Mouse (Mus musculus) C2C12 (cell line): ENCODE results near the gene Nsun2. TPM values are rescaled to one million over a fixed set of nuclear protein-coding genes. Genes with fewer than 3 reads are reported as not detected.

Experiments
- H3K27me3 ChIP-seq: one replicate; pipeline ENCODE4 v1.6.1; 2011; ENCODE audit not compliant: control insufficient read depth, insufficient read depth, insufficient read length
- H3K36me3 ChIP-seq: one replicate; pipeline ENCODE4 v1.6.1; 2011; ENCODE audit not compliant: control insufficient read depth, insufficient read depth
- H3K4me3 ChIP-seq: one replicate; pipeline ENCODE4 v1.5.1; 2011; ENCODE audit warnings: mild to moderate bottlenecking, control low read depth; ENCODE audit not compliant: poor library complexity, insufficient read depth, severe bottlenecking
- H3K79me2 ChIP-seq: one replicate; pipeline ENCODE4 v1.6.1; 2011; ENCODE audit not compliant: control insufficient read depth, insufficient read depth
- H3K79me3 ChIP-seq: one replicate; pipeline ENCODE4 v1.6.1; 2011; ENCODE audit warnings: low read depth, control low read depth
- H3ac ChIP-seq: one replicate; pipeline ENCODE3; 2011; ENCODE audit warnings: low read depth; ENCODE audit not compliant: control insufficient read depth, insufficient read length
- CEBPB ChIP-seq: IDR thresholded peaks from one replicate; pipeline ENCODE4 v1.6.1; 2011; ENCODE audit warnings: low read depth, mild to moderate bottlenecking, control low read depth, moderate library complexity
- CTCF ChIP-seq: IDR thresholded peaks from one replicate; pipeline ENCODE4 v1.5.1; 2011; ENCODE audit not compliant: control insufficient read depth, insufficient read depth, insufficient read length
- FOSL1 ChIP-seq: IDR thresholded peaks from one replicate; pipeline ENCODE4 v1.8.0; 2011; ENCODE audit warnings: mild to moderate bottlenecking, low read length; ENCODE audit not compliant: poor library complexity, insufficient read depth, severe bottlenecking
- MAX ChIP-seq: IDR thresholded peaks from one replicate; pipeline ENCODE4 v1.6.1; 2011; ENCODE audit warnings: mild to moderate bottlenecking, control low read depth
- MYOD1 ChIP-seq: IDR thresholded peaks from one replicate; pipeline ENCODE4 v1.6.1; 2011; ENCODE audit warnings: low read depth; ENCODE audit not compliant: control insufficient read depth, insufficient read length
- MYOG ChIP-seq: IDR thresholded peaks from one replicate; pipeline ENCODE4 v1.6.1; 2011; ENCODE audit not compliant: control insufficient read depth, insufficient read length; ENCODE audit errors: extremely low read depth
- USF1 ChIP-seq: IDR thresholded peaks from one replicate; pipeline ENCODE4 v1.6.1; 2011; ENCODE audit warnings: low read depth, mild to moderate bottlenecking, control low read depth, moderate library complexity
- polyA plus RNA-seq: library from polyadenylated mRNA; unstranded; fragments of >200 nt; fragmentation: generic; extraction: Trizol; gene quantifications from one replicate; pipeline ENCODE4 v1.2.1, GENCODE M21; 2012; ENCODE audit warnings: missing spikeins

Gene Nsun2
- polyA plus RNA-seq, 1 experiment, result 93.7 TPM

DNA sequence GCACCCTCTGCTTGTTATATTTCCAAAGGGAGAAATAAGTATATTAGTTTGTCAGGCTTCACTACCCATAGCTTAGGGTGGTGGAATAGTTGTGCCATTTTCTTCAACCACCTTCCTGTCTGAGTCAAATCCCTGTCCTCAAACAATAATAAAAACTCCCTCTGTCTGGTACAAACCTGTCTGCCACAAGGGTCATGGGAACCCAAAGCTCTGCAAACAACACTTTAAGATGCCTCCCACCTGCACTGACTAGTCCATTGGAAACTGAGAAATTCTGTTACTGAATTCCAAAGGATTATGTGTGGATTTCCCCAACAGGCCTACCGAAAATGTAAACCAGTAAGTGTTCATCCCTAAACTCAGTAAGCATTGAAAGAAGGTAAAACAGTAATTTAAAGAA is 71.1 kb downstream of the Nsun2 start:
- Histone ChIP-seq H3K36me3 (no peaks in the 10 kb centered on the region), H3K4me3 (no peak overlapping the region), H3ac (no peak overlapping the region), H3K27me3 (no peaks in the 10 kb centered on the region), H3K79me3 (no peaks in the 10 kb centered on the region), H3K79me2 (no peaks in the 10 kb centered on the region)
- TF ChIP-seq CEBPB (no peak), MYOG (no peak), CTCF (no peak)

DNA sequence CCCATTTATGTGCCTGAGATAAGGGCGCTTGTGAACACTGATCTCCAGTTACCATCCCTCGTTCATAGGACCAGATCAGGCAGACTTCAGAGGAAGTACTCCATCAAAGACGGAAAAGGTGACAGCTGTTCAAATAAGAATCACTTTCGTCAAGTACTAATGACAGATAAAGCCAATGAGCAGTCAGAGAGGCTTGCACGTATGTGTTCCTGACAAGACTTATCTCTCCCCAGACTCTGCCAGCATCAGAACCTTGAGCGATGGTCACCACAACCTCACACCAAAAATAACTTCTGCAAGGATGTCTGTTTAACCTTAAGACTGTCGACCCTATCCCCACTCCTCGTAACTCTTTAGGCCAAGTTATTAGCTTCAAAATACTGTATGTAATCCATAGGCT is 75.2 kb downstream of the Nsun2 start:
- no peak for TF ChIP-seq CEBPB
- TF ChIP-seq MYOG, result no peak
- TF ChIP-seq FOSL1, result no peak
- TF ChIP-seq MAX, result no peak
- no peak for TF ChIP-seq CTCF
- TF ChIP-seq USF1, result no peak
- no peak for TF ChIP-seq MYOD1

DNA sequence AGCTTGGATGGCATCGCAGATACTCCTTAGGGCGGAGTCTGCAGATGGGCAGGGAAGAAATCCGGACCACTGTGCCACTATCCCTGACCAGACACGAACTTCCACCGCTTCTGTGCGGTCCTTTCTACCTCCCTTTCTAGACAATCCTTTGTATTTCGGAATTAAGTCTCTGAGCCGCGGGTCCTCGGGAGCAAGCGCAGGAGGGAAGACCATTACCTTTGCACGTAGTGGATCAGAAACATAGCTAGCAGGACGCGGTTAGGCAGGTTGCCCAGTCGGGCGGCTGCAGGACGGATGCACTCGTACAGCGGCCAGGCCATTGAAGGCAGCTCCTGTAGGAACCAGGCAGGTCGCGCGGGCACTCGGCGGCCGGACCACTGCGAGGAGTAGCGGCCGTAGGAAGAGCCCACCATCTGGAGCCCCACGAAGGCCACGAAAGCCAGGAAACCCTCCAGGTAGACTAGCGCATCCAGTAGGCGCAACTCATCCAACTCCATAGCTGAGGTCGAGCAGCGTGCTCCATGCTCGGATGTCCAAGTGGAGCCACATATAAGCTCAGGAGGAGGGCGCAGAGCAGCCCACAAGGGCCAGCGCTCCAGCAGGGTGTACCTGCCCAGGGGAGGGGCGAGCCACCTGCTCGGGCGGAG is 77.3 kb downstream of the Nsun2 start:
- peaks cover 30% of the 10 kb centered on the region for H3K36me3 ChIP-seq

More for the DNA sequence above, 75.2 kb downstream of the Nsun2 start:
- Histone ChIP-seq H3K36me3 (peaks cover 8% of the 10 kb centered on the region), H3K4me3 (no peak overlapping the region), H3K27me3 (no peaks in the 10 kb centered on the region), H3K79me3 (peaks cover 17% of the 10 kb centered on the region), H3K79me2 (peaks cover 19% of the 10 kb centered on the region), H3ac (no peak overlapping the region)

DNA sequence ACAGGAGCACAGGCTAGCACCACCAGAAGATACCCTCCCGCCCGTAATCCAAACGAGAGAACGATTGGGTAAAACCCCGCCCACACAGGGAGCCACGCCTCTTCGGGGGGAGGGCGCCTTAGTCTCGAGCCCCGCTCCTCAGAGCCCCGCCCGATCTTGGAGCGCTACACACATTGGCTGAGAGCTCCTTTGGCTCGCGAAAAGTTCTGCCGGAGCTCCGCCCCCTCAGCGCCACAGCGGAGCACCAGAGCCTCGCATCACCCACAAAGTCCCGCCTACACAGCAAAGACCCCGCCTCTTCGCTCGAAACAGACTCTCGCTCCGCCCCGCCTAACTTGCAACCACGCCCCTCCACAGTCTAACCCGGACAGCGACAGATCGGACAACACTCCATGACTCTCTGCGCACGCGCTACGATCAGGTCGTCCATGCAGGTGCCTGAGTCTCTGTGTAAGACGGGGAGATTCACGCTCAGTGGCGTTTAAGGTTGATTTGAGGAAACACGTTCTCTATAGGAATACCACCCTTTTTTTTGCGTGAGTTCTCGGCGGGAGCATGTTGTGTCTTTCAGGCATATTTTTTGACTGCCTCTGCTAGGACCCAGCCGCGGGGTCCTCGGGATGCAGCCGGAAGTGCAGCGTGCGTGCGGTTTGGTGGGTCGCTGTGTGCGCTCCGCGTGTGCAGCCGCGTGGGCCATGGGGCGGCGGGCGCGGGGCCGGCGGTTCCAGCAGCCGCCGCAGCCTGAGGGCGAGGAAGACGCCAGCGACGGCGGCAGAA is 78.0 kb downstream of the Nsun2 start, which contains the start of gene Srd5a1:
TSS of gene Srd5a1 (minus strand) at position 45 of the 777 bp plus-strand sequence.
- H3K27me3 ChIP-seq, result no peaks in the 10 kb centered on the region
- H3K79me2 ChIP-seq, result peaks cover 47% of the 10 kb centered on the region
- peak within 1 kb of the TSS; percentile 98 for H3K4me3 ChIP-seq
- H3K79me3 ChIP-seq, result peaks cover 26% of the 10 kb centered on the region
- peak within 1 kb of the TSS; percentile 80 for H3ac ChIP-seq
- TF ChIP-seq FOSL1 (no peak), CEBPB (no peak), MAX (peak; percentile 100), CTCF (no peak)
- H3K36me3 ChIP-seq, result peaks cover 37% of the 10 kb centered on the region

More for the DNA sequence above, 77.3 kb downstream of the Nsun2 start:
- peak overlapping the region; percentile 56 for H3K4me3 ChIP-seq
- H3ac ChIP-seq, result peak overlapping the region; percentile 60
- TF ChIP-seq MYOG (no peak), USF1 (no peak), CTCF (no peak), MYOD1 (no peak), FOSL1 (no peak), CEBPB (no peak), MAX (no peak)
- peaks cover 40% of the 10 kb centered on the region for H3K79me2 ChIP-seq
- peaks cover 26% of the 10 kb centered on the region for H3K79me3 ChIP-seq
- no peaks in the 10 kb centered on the region for H3K27me3 ChIP-seq

- Histone ChIP-seq H3K4me3 (peak overlapping the region; percentile 98), H3ac (peak overlapping the region; percentile 80), H3K79me3 (peaks cover 26% of the 10 kb centered on the region), H3K27me3 (no peaks in the 10 kb centered on the region), H3K79me2 (peaks cover 48% of the 10 kb centered on the region), H3K36me3 (peaks cover 43% of the 10 kb centered on the region)
- TF ChIP-seq CTCF (no peak), MYOD1 (no peak), FOSL1 (no peak), CEBPB (no peak), MYOG (no peak), USF1 (no peak), MAX (no peak)
Measured at GRCm38 (mm10) chr13:69612175-69612544, 78.6 kb downstream of the Nsun2 start.

- H3K36me3 ChIP-seq, result peaks cover 88% of the 10 kb centered on the region
Measured at GRCm38 (mm10) chr13:69616716-69617115, 83.2 kb downstream of the Nsun2 start.

More at GRCm38 (mm10) chr13:69616716-69617115, 83.2 kb downstream of the Nsun2 start:
- Histone ChIP-seq H3K79me3 (peaks cover 30% of the 10 kb centered on the region), H3ac (no peak overlapping the region), H3K79me2 (peaks cover 48% of the 10 kb centered on the region), H3K27me3 (no peaks in the 10 kb centered on the region), H3K4me3 (no peak overlapping the region)
- TF ChIP-seq FOSL1 (no peak), CEBPB (no peak), MYOD1 (no peak), MAX (no peak), CTCF (no peak), MYOG (no peak), USF1 (no peak)
